Mouse (Mus musculus) forebrain, embryonic 16.5 days (tissue): ENCODE results near the gene Obox3. TPM values are rescaled to one million over a fixed set of nuclear protein-coding genes. Genes with fewer than 3 reads are reported as not detected.
"Not testable (repeated sequence)": the region's sequence is repeated elsewhere in the genome, so short reads cannot be mapped to it uniquely, and the experiment has no call there.

ENCODE experiments used
- ATAC-seq: fragments of 200-750 bp; cut with Nextera tagmentation; 2 replicates; pipeline ENCODE4 v1.8.0; 2017; ENCODE audit warnings: mild to moderate bottlenecking, moderate library complexity
- H3K27ac ChIP-seq: fragments of 300-500 bp; sonication (generic); 2 replicates; pipeline ENCODE4 v1.5.1; 2014; ENCODE audit warnings: low read length, control low read depth
- H3K27me3 ChIP-seq: fragments of 300-500 bp; sonication (generic); replicated peaks from 2 replicates; pipeline ENCODE4 v1.6.1; 2014; ENCODE audit warnings: low read length; ENCODE audit not compliant: control insufficient read depth, insufficient read depth
- H3K36me3 ChIP-seq: fragments of 300-500 bp; sonication (generic); 2 replicates; pipeline ENCODE4 v1.6.1; 2014; ENCODE audit not compliant: control insufficient read depth, insufficient read depth
- H3K4me1 ChIP-seq: fragments of 300-500 bp; sonication (generic); replicated peaks from 2 replicates; pipeline ENCODE4 v1.6.1; 2014; ENCODE audit warnings: low read length; ENCODE audit not compliant: control insufficient read depth, insufficient read depth
- H3K4me2 ChIP-seq: fragments of 300-500 bp; sonication (generic); 2 replicates; pipeline ENCODE4 v1.6.1; 2014; ENCODE audit warnings: mild to moderate bottlenecking, low read length, control low read depth
- H3K4me3 ChIP-seq: fragments of 300-500 bp; sonication (generic); replicated peaks from 2 replicates; pipeline ENCODE4 v1.5.1; 2014; ENCODE audit warnings: mild to moderate bottlenecking, low read length, control low read depth
- H3K9ac ChIP-seq: fragments of 300-500 bp; sonication (generic); replicated peaks from 2 replicates; pipeline ENCODE4 v1.6.1; 2014; ENCODE audit warnings: low read depth, low read length, control low read depth
- H3K9me3 ChIP-seq: fragments of 300-500 bp; sonication (generic); 2 replicates; pipeline ENCODE4 v1.6.1; 2016; ENCODE audit warnings: low read length; ENCODE audit not compliant: control insufficient read depth
- whole genome bisulfite sequencing: fragments of 180-500 bp; shearing (Covaris S2); extraction: QIAGEN DNeasy Blood & Tissue Kit; methylation state at CpG from one replicate; pipeline ENCODE4 v1.1.7; 2014; 5-methylcytosine and 5-hydroxymethylcytosine counted together
- polyA plus RNA-seq: library from polyadenylated mRNA; unstranded; fragments of >200 nt; fragmentation: Nextera tagmentation; extraction: Ambion mirVana; gene quantifications from 2 replicates; pipeline ENCODE4 v1.2.1, GENCODE M21; 2015

Obox3 gene
- not detected in 2 replicates for polyA plus RNA-seq

DNA sequence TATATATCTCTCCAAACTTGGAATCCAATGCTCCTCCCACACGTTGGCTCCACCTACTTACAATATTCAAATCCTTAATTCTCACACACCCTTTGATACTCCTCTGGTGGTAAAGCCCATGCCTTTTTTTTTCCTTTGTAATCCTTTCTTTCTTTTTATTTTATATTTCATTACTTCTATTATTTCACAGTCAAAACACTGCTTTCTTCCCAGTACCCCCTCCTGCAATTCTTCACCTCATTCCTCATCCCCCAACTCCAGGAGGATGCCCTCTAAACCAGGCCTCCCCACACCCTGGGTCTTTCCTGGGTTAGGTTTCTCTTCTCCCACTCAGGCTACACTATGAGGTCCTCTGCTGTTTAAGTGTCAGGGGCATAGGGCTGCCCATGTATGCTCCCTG is at the start of gene Obox3:
Gene Obox3 (minus strand): TSS at position 101 of the 400 bp plus-strand sequence.
- H3K27ac ChIP-seq, H3K9me3 ChIP-seq, H3K4me3 ChIP-seq, H3K9ac ChIP-seq, H3K36me3 ChIP-seq, ATAC-seq, H3K4me2 ChIP-seq, H3K27me3 ChIP-seq, H3K4me1 ChIP-seq: not testable (repeated sequence)
- 60% methylated on average over 1 of the region's 1 CpGs for WGBS

DNA sequence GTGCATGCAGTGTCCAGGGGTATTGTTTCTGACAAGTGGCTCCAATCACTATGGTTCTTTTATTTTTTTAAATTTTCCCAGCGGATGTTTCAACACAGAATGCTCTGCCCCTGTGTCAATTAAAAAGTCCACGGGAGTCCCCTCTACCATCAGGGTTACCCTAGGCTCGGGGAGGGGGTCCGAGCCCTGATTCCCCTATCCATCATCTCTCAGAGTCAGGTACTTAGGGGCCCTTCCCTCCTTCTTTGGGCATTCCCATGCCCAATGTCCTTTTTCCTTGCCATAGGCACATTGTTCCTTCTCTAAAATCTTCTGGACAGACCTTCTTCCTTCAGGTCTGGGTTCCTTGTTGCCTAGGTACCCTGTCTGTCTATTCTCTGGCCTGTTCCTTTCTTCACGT is 130.3 kb downstream of the Obox3 start:
- not testable (repeated sequence) for H3K9me3 ChIP-seq, H3K36me3 ChIP-seq, H3K4me3 ChIP-seq, H3K4me1 ChIP-seq, H3K27me3 ChIP-seq, ATAC-seq, H3K27ac ChIP-seq, H3K9ac ChIP-seq, H3K4me2 ChIP-seq
- 79% methylated on average over 4 of the region's 5 CpGs for WGBS

Other genes starting within 250 kb of the Obox3 start
- not detected in 2 replicates for gene Obox5, start 110.2 kb upstream of the Obox3 start, polyA plus RNA-seq
- gene Obox6, start 199.8 kb upstream of the Obox3 start, polyA plus RNA-seq, result not detected in 2 replicates
- 0.07 TPM in 1 of 2 replicates, not detected in the other for gene Crx, start 240.1 kb upstream of the Obox3 start, polyA plus RNA-seq
- gene Crxos, start 242.7 kb upstream of the Obox3 start, polyA plus RNA-seq, result not detected in 2 replicates